Mouse (Mus musculus) liver, embryonic 14.5 days (tissue): ENCODE results near the gene Rasal1. TPM values are rescaled to one million over a fixed set of nuclear protein-coding genes. Genes with fewer than 3 reads are reported as not detected.

Experiments used
- ATAC-seq: fragments of 200-750 bp; cut with Nextera tagmentation; 2 replicates; pipeline ENCODE4 v1.8.0; 2017; ENCODE audit warnings: moderate number of reproducible peaks, mild to moderate bottlenecking, moderate library complexity; ENCODE audit not compliant: insufficient read depth
- DNase-seq, 3 experiments: peaks; one replicate each; pipeline ENCODE4 v3.0.0-alpha.2; 2012 to 2013; ENCODE audit warnings: low read depth in 3 of 3, low spot score in 3 of 3
- H3K27ac ChIP-seq: fragments of 300-500 bp; sonication (generic); 2 replicates; pipeline ENCODE4 v1.5.1; 2014; ENCODE audit warnings: moderate library complexity, mild to moderate bottlenecking, control low read depth, inconsistent platforms
- H3K27me3 ChIP-seq: fragments of 300-500 bp; sonication (generic); 2 replicates; pipeline ENCODE4 v1.6.1; 2014; ENCODE audit warnings: mild to moderate bottlenecking, low read length, moderate library complexity; ENCODE audit not compliant: control insufficient read depth, insufficient read depth
- H3K36me3 ChIP-seq: fragments of 300-500 bp; sonication (generic); replicated peaks from 2 replicates; pipeline ENCODE4 v1.6.1; 2014; ENCODE audit warnings: low read depth; ENCODE audit not compliant: control insufficient read depth, insufficient read depth
- H3K4me1 ChIP-seq, 2 experiments: fragments of 200-500 bp in 1 of 2; fragments of 300-500 bp in 1 of 2; sonication (generic) in 1 of 2; replicated peaks; 2 replicates each; pipeline ENCODE4 v1.6.1; 2012 to 2014; ENCODE audit warnings: antibody characterized with exemption in 1 of 2, inconsistent platforms in 1 of 2, low read length in 1 of 2; ENCODE audit not compliant: control insufficient read depth in 2 of 2, insufficient read depth in 2 of 2
- H3K4me2 ChIP-seq: fragments of 300-500 bp; sonication (generic); 2 replicates; pipeline ENCODE4 v1.6.1; 2014; ENCODE audit warnings: low read depth, mild to moderate bottlenecking, control low read depth, moderate library complexity
- H3K4me3 ChIP-seq, 2 experiments: fragments of 200-500 bp in 1 of 2; fragments of 300-500 bp in 1 of 2; sonication (generic) in 1 of 2; 2 replicates each; pipeline ENCODE4 v1.5.1; 2012 to 2014; ENCODE audit warnings: low read depth in 2 of 2, low read length in 2 of 2, mild to moderate bottlenecking in 2 of 2, control low read depth in 1 of 2, inconsistent platforms in 1 of 2, moderate library complexity in 1 of 2; ENCODE audit not compliant: insufficient read depth in 1 of 2
- H3K9ac ChIP-seq: fragments of 300-500 bp; sonication (generic); replicated peaks from 2 replicates; pipeline ENCODE4 v1.6.1; 2014; ENCODE audit warnings: mild to moderate bottlenecking, control low read depth, moderate library complexity
- H3K9me3 ChIP-seq: fragments of 300-500 bp; sonication (generic); 2 replicates; pipeline ENCODE4 v1.6.1; 2016; ENCODE audit warnings: low read length, mixed read lengths; ENCODE audit not compliant: control insufficient read depth
- CTCF ChIP-seq: IDR thresholded peaks from 2 replicates; pipeline ENCODE4 v1.5.1; 2016; ENCODE audit warnings: antibody characterized with exemption, low read depth, control low read depth
- EP300 ChIP-seq: IDR thresholded peaks from 2 replicates; pipeline ENCODE4 v1.6.1; 2016; ENCODE audit warnings: antibody characterized with exemption, low read depth
- WGBS: fragments of 180-500 bp; shearing (Covaris S2); extraction: QIAGEN DNeasy Blood & Tissue Kit; methylation state at CpG from one replicate; pipeline ENCODE4 v1.1.7; 2014; ENCODE audit not compliant: insufficient replicate concordance; 5-methylcytosine and 5-hydroxymethylcytosine counted together
- polyA plus RNA-seq, 2 experiments: library from polyadenylated mRNA; depleted of rRNA in 1 of 2; stranded (reverse) in 1 of 2; unstranded in 1 of 2; fragments of >200 nt; fragmentation: Nextera tagmentation in 1 of 2; extraction: Ambion mirVana in 1 of 2; gene quantifications; 2 replicates each; pipeline versions ENCODE4 v1.2.1 to v1.2.3; 2012 to 2014

Gene Rasal1
- polyA plus RNA-seq, 2 experiments, result 0.17 to 0.18 TPM

DNA sequence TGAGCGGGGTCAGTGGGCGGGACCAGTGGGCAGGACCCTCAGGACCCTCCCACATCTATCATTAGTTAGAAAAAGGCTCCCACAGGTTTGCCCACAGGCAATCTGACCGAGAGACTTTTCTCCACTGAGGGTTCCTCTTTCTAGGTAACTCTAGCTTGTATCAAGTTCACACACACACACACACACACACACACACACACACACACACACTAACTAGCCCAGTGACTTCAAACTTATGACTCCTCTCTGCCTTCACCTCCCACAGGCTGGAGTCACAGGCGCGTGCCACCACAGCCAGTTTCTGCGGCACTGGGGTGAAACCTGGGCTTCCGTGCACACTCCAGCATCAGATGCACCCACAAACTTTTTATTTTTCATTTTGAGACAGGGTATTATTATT lies 20.1 kb downstream of the Rasal1 start:
- ATAC-seq, result no peak
- no peaks in the 10 kb centered on the region for H3K4me1 ChIP-seq

DNA sequence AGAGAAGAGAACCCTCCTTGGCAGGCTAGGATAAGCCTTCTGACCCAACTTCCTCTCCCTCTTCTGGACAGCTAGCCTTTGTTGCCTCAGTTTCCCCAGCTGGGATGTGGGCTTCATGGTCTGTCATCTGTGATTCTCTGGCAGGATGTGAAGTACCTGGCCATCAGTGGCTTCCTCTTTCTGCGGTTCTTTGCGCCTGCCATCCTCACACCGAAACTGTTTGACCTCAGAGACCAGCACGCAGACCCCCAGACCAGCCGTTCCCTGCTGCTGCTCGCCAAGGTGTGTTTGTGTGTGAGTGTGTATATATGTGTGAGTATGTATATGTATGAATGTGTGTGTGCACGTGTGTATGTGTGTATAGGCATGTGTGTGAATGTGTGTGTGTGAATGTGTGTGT lies 21.5 kb downstream of the Rasal1 start:
- Histone ChIP-seq H3K36me3 (no peaks in the 10 kb centered on the region), H3K27ac (no peak overlapping the region), H3K9me3 (no peaks in the 10 kb centered on the region), H3K9ac (no peak overlapping the region), H3K4me1 (no peaks in the 10 kb centered on the region), H3K4me3 (no peak overlapping the region), H3K27me3 (no peaks in the 10 kb centered on the region; the same call in 1 of the 2 replicates), H3K4me2 (no peak overlapping the region)
- 60% methylated on average over 7 of the region's 7 CpGs for WGBS
- TF ChIP-seq EP300 (no peak), CTCF (no peak)
- no peak for ATAC-seq
- no peak for DNase-seq

More for the DNA sequence above, 20.1 kb downstream of the Rasal1 start:
- H3K36me3 ChIP-seq, result no peaks in the 10 kb centered on the region
- no peak overlapping the region for H3K27ac ChIP-seq
- no peak for DNase-seq
- H3K9ac ChIP-seq, result no peak overlapping the region
- TF ChIP-seq EP300 (no peak), CTCF (no peak)
- 54% methylated on average over 7 of the region's 7 CpGs for whole genome bisulfite sequencing
- H3K27me3 ChIP-seq, result no peaks in the 10 kb centered on the region
- no peaks in the 10 kb centered on the region for H3K9me3 ChIP-seq
- no peak overlapping the region for H3K4me2 ChIP-seq
- no peak overlapping the region for H3K4me3 ChIP-seq

DNA sequence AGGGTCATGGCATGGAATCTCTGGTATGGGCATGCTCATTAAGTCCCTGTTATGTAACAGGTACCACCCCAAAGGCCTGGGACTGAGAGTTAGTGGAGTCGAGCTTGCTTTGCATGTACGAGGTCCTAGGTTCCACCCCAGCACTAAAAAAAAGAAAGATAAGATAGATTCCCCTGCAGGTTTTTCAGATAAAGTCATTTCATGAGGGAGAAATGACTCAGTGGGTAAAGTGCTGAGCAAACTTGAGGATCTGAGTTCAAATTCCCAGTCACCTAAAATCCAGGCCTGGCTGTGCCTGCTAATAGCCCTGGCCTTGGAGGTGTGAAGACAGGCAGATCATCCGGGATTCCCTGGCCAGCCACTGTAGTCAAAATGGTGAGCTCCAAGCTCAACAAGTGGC lies 23.3 kb downstream of the Rasal1 start:
- no peak overlapping the region for H3K4me3 ChIP-seq
- DNase-seq (no peak), ATAC-seq (no peak)
- no peak overlapping the region for H3K9ac ChIP-seq
- H3K9me3 ChIP-seq, result no peaks in the 10 kb centered on the region
- no peaks in the 10 kb centered on the region for H3K36me3 ChIP-seq
- 42% methylated on average over 3 of the region's 3 CpGs for WGBS
- H3K27me3 ChIP-seq, result no peaks in the 10 kb centered on the region; the same call in 1 of the 2 replicates
- H3K4me2 ChIP-seq, result no peak overlapping the region
- H3K27ac ChIP-seq, result no peak overlapping the region
- TF ChIP-seq EP300 (no peak), CTCF (no peak)
- no peaks in the 10 kb centered on the region for H3K4me1 ChIP-seq

- Histone ChIP-seq H3K4me1 (no peaks in the 10 kb centered on the region), H3K27ac (no peak overlapping the region), H3K9me3 (no peaks in the 10 kb centered on the region), H3K27me3 (no peaks in the 10 kb centered on the region; the same call in 1 of the 2 replicates), H3K4me2 (no peak overlapping the region), H3K4me3 (no peak overlapping the region), H3K36me3 (no peaks in the 10 kb centered on the region), H3K9ac (no peak overlapping the region)
- WGBS, result 5% methylated on average over 12 of the region's 12 CpGs
- ATAC-seq, result no peak
- no peak for TF ChIP-seq EP300
- peak; percentile 94 for TF ChIP-seq CTCF
- no peak for DNase-seq
Observed at GRCm38 (mm10) chr5:120673626-120674025, 25.0 kb downstream of the Rasal1 start.

GRCm38 (mm10) chr5:120674229-120675145 lies 25.9 kb downstream of the Rasal1 start:
- Histone ChIP-seq H3K27ac (no peak overlapping the region), H3K9me3 (no peaks in the 10 kb centered on the region), H3K4me3 (no peak overlapping the region), H3K27me3 (no peaks in the 10 kb centered on the region; the same call in 1 of the 2 replicates), H3K4me2 (no peak overlapping the region), H3K9ac (no peak overlapping the region), H3K4me1 (no peaks in the 10 kb centered on the region), H3K36me3 (no peaks in the 10 kb centered on the region)
- DNase-seq, result no peak
- no peak for ATAC-seq
- TF ChIP-seq CTCF, result no peak
- TF ChIP-seq EP300, result no peak
- WGBS, result 29% methylated on average over 21 of the region's 21 CpGs
